Mouse (Mus musculus) hindbrain, embryonic 16.5 days (tissue): Measurements from ENCODE around the gene Extl1. TPM values are rescaled to one million over a fixed set of nuclear protein-coding genes. Genes with fewer than 3 reads are reported as not detected.

Experiments
- ATAC-seq: fragments of 200-750 bp; cut with Nextera tagmentation; 2 replicates; pipeline ENCODE4 v1.8.0; 2017; ENCODE audit warnings: moderate TSS enrichment, moderate library complexity
- H3K27ac ChIP-seq: fragments of 300-500 bp; sonication (generic); 2 replicates; pipeline ENCODE4 v1.5.1; 2014; ENCODE audit warnings: low read depth, mild to moderate bottlenecking, control low read depth, low read length, moderate library complexity
- H3K27me3 ChIP-seq: fragments of 300-500 bp; sonication (generic); replicated peaks from 2 replicates; pipeline ENCODE4 v1.6.1; 2014; ENCODE audit warnings: low read length; ENCODE audit not compliant: control insufficient read depth, insufficient read depth
- H3K36me3 ChIP-seq: fragments of 300-500 bp; sonication (generic); 2 replicates; pipeline ENCODE4 v1.6.1; 2014; ENCODE audit warnings: mild to moderate bottlenecking, low read length, moderate library complexity, mixed read lengths; ENCODE audit not compliant: control insufficient read depth, insufficient read depth
- H3K4me1 ChIP-seq: fragments of 300-500 bp; sonication (generic); 2 replicates; pipeline ENCODE4 v1.6.1; 2014; ENCODE audit warnings: low read depth, low read length; ENCODE audit not compliant: control insufficient read depth, insufficient read depth
- H3K4me2 ChIP-seq: fragments of 300-500 bp; sonication (generic); 2 replicates; pipeline ENCODE4 v1.6.1; 2014; ENCODE audit warnings: mild to moderate bottlenecking, low read length, control low read depth, moderate library complexity
- H3K4me3 ChIP-seq: fragments of 300-500 bp; sonication (generic); 2 replicates; pipeline ENCODE4 v1.5.1; 2014; ENCODE audit warnings: mild to moderate bottlenecking, low read length, control low read depth, moderate library complexity
- H3K9ac ChIP-seq: fragments of 300-500 bp; sonication (generic); 2 replicates; pipeline ENCODE4 v1.6.1; 2014; ENCODE audit warnings: low read depth, mild to moderate bottlenecking, control low read depth, low read length, moderate library complexity
- H3K9me3 ChIP-seq: fragments of 300-500 bp; sonication (generic); 2 replicates; pipeline ENCODE4 v1.6.1; 2014; ENCODE audit warnings: mild to moderate bottlenecking, low read length, moderate library complexity; ENCODE audit not compliant: control insufficient read depth
- WGBS: fragments of 180-500 bp; shearing (Covaris S2); extraction: QIAGEN DNeasy Blood & Tissue Kit; methylation state at CpG from one replicate; pipeline ENCODE4 v1.1.7; 2014; 5-methylcytosine and 5-hydroxymethylcytosine counted together
- polyA plus RNA-seq: library from polyadenylated mRNA; unstranded; fragments of >200 nt; fragmentation: Nextera tagmentation; extraction: Ambion mirVana; gene quantifications from 2 replicates; pipeline ENCODE4 v1.2.1, GENCODE M21; 2015

Gene Extl1
- polyA plus RNA-seq, 1 experiment from 2014 or later, result 0.66 TPM

- ATAC-seq, result no peak
- Histone ChIP-seq H3K36me3 (no peaks in the 10 kb centered on the region), H3K4me1 (peaks cover 19% of the 10 kb centered on the region), H3K27ac (no peak overlapping the region), H3K27me3 (peaks cover 27% of the 10 kb centered on the region), H3K9ac (no peak overlapping the region), H3K4me2 (no peak overlapping the region), H3K9me3 (no peaks in the 10 kb centered on the region), H3K4me3 (no peak overlapping the region)
- 77% methylated on average over 1 of the region's 1 CpGs for WGBS
Observed at GRCm38 (mm10) chr4:134374306-134374705, 9.3 kb downstream of the Extl1 start.

GRCm38 (mm10) chr4:134373295-134373694, 10.4 kb downstream of the Extl1 start:
- ATAC-seq, result no peak
- WGBS, result 80% methylated on average over 8 of the region's 8 CpGs
- no peak overlapping the region for H3K4me2 ChIP-seq

GRCm38 (mm10) chr4:134372294-134372747, 11.3 kb downstream of the Extl1 start:
- WGBS, result under 1% methylated on average over 16 of the region's 16 CpGs
- peak overlapping the region; percentile 63 for H3K4me3 ChIP-seq
- H3K9me3 ChIP-seq, result no peaks in the 10 kb centered on the region
- H3K27ac ChIP-seq, result no peak overlapping the region
- no peaks in the 10 kb centered on the region for H3K36me3 ChIP-seq
- peak overlapping the region; percentile 100 for H3K4me2 ChIP-seq
- H3K27me3 ChIP-seq, result peaks cover 33% of the 10 kb centered on the region
- peak; percentile 84 for ATAC-seq
- peak overlapping the region; percentile 69 for H3K9ac ChIP-seq
- peaks cover 19% of the 10 kb centered on the region for H3K4me1 ChIP-seq

More at GRCm38 (mm10) chr4:134373295-134373694, 10.4 kb downstream of the Extl1 start:
- H3K27me3 ChIP-seq, result peaks cover 30% of the 10 kb centered on the region
- H3K36me3 ChIP-seq, result no peaks in the 10 kb centered on the region
- no peak overlapping the region for H3K4me3 ChIP-seq
- H3K9me3 ChIP-seq, result no peaks in the 10 kb centered on the region
- H3K4me1 ChIP-seq, result peaks cover 19% of the 10 kb centered on the region
- no peak overlapping the region for H3K27ac ChIP-seq
- H3K9ac ChIP-seq, result no peak overlapping the region

- Histone ChIP-seq H3K36me3 (no peaks in the 10 kb centered on the region), H3K27me3 (peaks cover 33% of the 10 kb centered on the region), H3K4me1 (peaks cover 19% of the 10 kb centered on the region), H3K4me2 (peak overlapping the region; percentile 100), H3K9me3 (no peaks in the 10 kb centered on the region), H3K27ac (no peak overlapping the region), H3K9ac (peak overlapping the region; percentile 45; the same call in 1 of the 2 replicates), H3K4me3 (peak overlapping the region; percentile 63)
- no peak for ATAC-seq
- WGBS, result under 1% methylated on average over 17 of the region's 17 CpGs
Observed at GRCm38 (mm10) chr4:134371316-134371855, 12.3 kb downstream of the Extl1 start.

- no peak for ATAC-seq
- Histone ChIP-seq H3K4me1 (peaks cover 19% of the 10 kb centered on the region), H3K9me3 (no peaks in the 10 kb centered on the region), H3K27me3 (peaks cover 33% of the 10 kb centered on the region), H3K36me3 (no peaks in the 10 kb centered on the region), H3K4me2 (peak overlapping the region; percentile 100), H3K9ac (peak overlapping the region; percentile 45), H3K4me3 (peak overlapping the region; percentile 63), H3K27ac (no peak overlapping the region)
- WGBS, result 3% methylated on average over 18 of the region's 18 CpGs
Observed at GRCm38 (mm10) chr4:134370649-134371221, 12.9 kb downstream of the Extl1 start.

GRCm38 (mm10) chr4:134365280-134365679, 18.4 kb downstream of the Extl1 start:
- 37% methylated on average over 5 of the region's 5 CpGs for WGBS
- Histone ChIP-seq H3K4me2 (no peak overlapping the region), H3K27me3 (peaks cover 15% of the 10 kb centered on the region), H3K27ac (no peak overlapping the region), H3K9ac (no peak overlapping the region), H3K36me3 (no peaks in the 10 kb centered on the region), H3K9me3 (no peaks in the 10 kb centered on the region), H3K4me1 (no peaks in the 10 kb centered on the region), H3K4me3 (no peak overlapping the region)
- no peak for ATAC-seq

GRCm38 (mm10) chr4:134362586-134362985, 21.1 kb downstream of the Extl1 start:
- H3K9me3 ChIP-seq, result no peaks in the 10 kb centered on the region
- no peaks in the 10 kb centered on the region for H3K4me1 ChIP-seq
- H3K36me3 ChIP-seq, result no peaks in the 10 kb centered on the region
- no peak for ATAC-seq
- H3K4me3 ChIP-seq, result no peak overlapping the region
- 26% methylated on average over 9 of the region's 9 CpGs for WGBS
- H3K27me3 ChIP-seq, result peaks cover 1% of the 10 kb centered on the region; the same call in 1 of the 2 replicates
- no peak overlapping the region for H3K27ac ChIP-seq
- H3K9ac ChIP-seq, result no peak overlapping the region
- H3K4me2 ChIP-seq, result no peak overlapping the region

GRCm38 (mm10) chr4:134362124-134362523, 21.5 kb downstream of the Extl1 start:
- Histone ChIP-seq H3K9me3 (no peaks in the 10 kb centered on the region), H3K4me2 (no peak overlapping the region), H3K4me1 (peaks cover 4% of the 10 kb centered on the region), H3K36me3 (no peaks in the 10 kb centered on the region), H3K27ac (no peak overlapping the region), H3K4me3 (no peak overlapping the region), H3K9ac (no peak overlapping the region), H3K27me3 (no peaks in the 10 kb centered on the region)
- WGBS, result 71% methylated on average over 9 of the region's 9 CpGs
- ATAC-seq, result no peak

- ATAC-seq, result no peak
- H3K36me3 ChIP-seq, result no peaks in the 10 kb centered on the region
- 58% methylated on average over 5 of the region's 5 CpGs for WGBS
Observed at GRCm38 (mm10) chr4:134361215-134361614, 22.4 kb downstream of the Extl1 start.

More at GRCm38 (mm10) chr4:134361215-134361614, 22.4 kb downstream of the Extl1 start:
- Histone ChIP-seq H3K27ac (no peak overlapping the region), H3K9ac (no peak overlapping the region), H3K9me3 (no peaks in the 10 kb centered on the region), H3K4me2 (no peak overlapping the region), H3K4me3 (no peak overlapping the region), H3K4me1 (peaks cover 6% of the 10 kb centered on the region), H3K27me3 (no peaks in the 10 kb centered on the region)
